Mouse (Mus musculus): ENCODE results near the gene Gpr161. TPM values are rescaled to one million over a fixed set of nuclear protein-coding genes. Genes with fewer than 3 reads are reported as not detected.
"Not testable (repeated sequence)": the region's sequence is repeated elsewhere in the genome, so short reads cannot be mapped to it uniquely, and the experiment has no call there.

The Gpr161 gene
- polyA plus RNA-seq, 1 experiment from 2014 or later, result 1.2 TPM

- no peaks in the 10 kb centered on the region for H3K9me3 ChIP-seq
- no peaks in the 10 kb centered on the region for H3K27me3 ChIP-seq (ENCODE audit: insufficient read depth, poor library complexity, severe bottlenecking)
- H3K27ac ChIP-seq, result no peak overlapping the region
- H3K4me1 ChIP-seq, result peaks cover 26% of the 10 kb centered on the region
- H3K4me3 ChIP-seq, result no peak overlapping the region
- WGBS, result 39% methylated on average over 7 of the region's 7 CpGs
- H3K36me3 ChIP-seq, result peaks cover 11% of the 10 kb centered on the region
- no peak for DNase-seq (ENCODE audit: low spot score)
Observed at GRCm38 (mm10) chr1:165322934-165323333, 27.3 kb downstream of the Gpr161 start.

GRCm38 (mm10) chr1:165327370-165327769, 31.8 kb downstream of the Gpr161 start:
- Histone ChIP-seq H3K4me3 (no peak overlapping the region), H3K36me3 (peaks cover 11% of the 10 kb centered on the region), H3K27me3 (ENCODE audit: insufficient read depth, poor library complexity, severe bottlenecking) (no peaks in the 10 kb centered on the region), H3K4me1 (peaks cover 18% of the 10 kb centered on the region), H3K9me3 (no peaks in the 10 kb centered on the region), H3K27ac (no peak overlapping the region)
- DNase-seq (ENCODE audit: low spot score), result no peak
- WGBS, result 77% methylated on average over 2 of the region's 2 CpGs

DNA sequence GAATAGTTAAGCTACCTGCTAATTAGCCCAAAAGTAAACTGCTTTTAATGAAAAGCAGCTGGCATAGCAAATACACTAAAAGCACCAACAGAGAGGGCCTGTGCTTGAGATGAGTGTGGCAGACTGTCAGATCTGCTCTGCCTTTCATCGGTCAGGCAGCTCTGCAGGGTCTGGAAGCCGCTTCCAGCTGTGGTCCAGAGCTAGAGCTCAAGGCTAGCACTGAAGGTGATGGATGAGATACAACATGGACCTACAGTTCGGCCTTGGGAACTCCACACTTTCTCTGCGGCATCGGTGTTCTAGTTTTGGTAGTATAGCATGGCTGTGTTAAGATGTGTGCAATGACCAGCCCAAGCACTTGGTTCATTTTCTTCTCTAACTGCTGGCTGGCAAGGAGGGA, 32.2 kb downstream of the Gpr161 start:
- H3K36me3 ChIP-seq, result peaks cover 15% of the 10 kb centered on the region
- no peak for DNase-seq (ENCODE audit: low spot score)
- H3K4me1 ChIP-seq, result peaks cover 16% of the 10 kb centered on the region
- no peak overlapping the region for H3K4me3 ChIP-seq
- WGBS, result 55% methylated on average over 5 of the region's 5 CpGs
- no peak overlapping the region for H3K27ac ChIP-seq
- no peaks in the 10 kb centered on the region for H3K27me3 ChIP-seq (ENCODE audit: insufficient read depth, poor library complexity, severe bottlenecking)
- no peaks in the 10 kb centered on the region for H3K9me3 ChIP-seq

- not testable (repeated sequence) for DNase-seq (ENCODE audit: low spot score); H3K27me3 ChIP-seq (ENCODE audit: insufficient read depth, poor library complexity, severe bottlenecking); H3K27ac ChIP-seq; H3K4me1 ChIP-seq; H3K4me3 ChIP-seq; H3K9me3 ChIP-seq
- 91% methylated on average over 17 of the region's 17 CpGs for WGBS
- peaks cover 16% of the 10 kb centered on the region for H3K36me3 ChIP-seq
Observed at GRCm38 (mm10) chr1:165328384-165329289, 33.0 kb downstream of the Gpr161 start.

GRCm38 (mm10) chr1:165330859-165331258, 35.3 kb downstream of the Gpr161 start:
- Histone ChIP-seq H3K4me3 (no peak overlapping the region), H3K27ac (no peak overlapping the region), H3K9me3 (no peaks in the 10 kb centered on the region), H3K36me3 (peaks cover 16% of the 10 kb centered on the region), H3K4me1 (peaks cover 9% of the 10 kb centered on the region; the same call in 1 of the 2 replicates), H3K27me3 (ENCODE audit: insufficient read depth, poor library complexity, severe bottlenecking) (no peaks in the 10 kb centered on the region)
- no peak for DNase-seq (ENCODE audit: low spot score)

GRCm38 (mm10) chr1:165332797-165333196, 37.2 kb downstream of the Gpr161 start:
- Histone ChIP-seq H3K4me3 (no peak overlapping the region), H3K27ac (no peak overlapping the region), H3K4me1 (0 out of 2 replicates have a peak, but pooled peaks cover 5% of the 10 kb centered on the region), H3K27me3 (ENCODE audit: insufficient read depth, poor library complexity, severe bottlenecking) (no peaks in the 10 kb centered on the region), H3K36me3 (peaks cover 22% of the 10 kb centered on the region), H3K9me3 (no peaks in the 10 kb centered on the region)
- WGBS, result 78% methylated on average over 3 of the region's 3 CpGs
- no peak for DNase-seq (ENCODE audit: low spot score)

- Histone ChIP-seq H3K4me3 (no peak overlapping the region), H3K27me3 (ENCODE audit: insufficient read depth, poor library complexity, severe bottlenecking) (no peaks in the 10 kb centered on the region), H3K27ac (no peak overlapping the region), H3K9me3 (no peaks in the 10 kb centered on the region), H3K4me1 (peaks cover 4% of the 10 kb centered on the region), H3K36me3 (peaks cover 5% of the 10 kb centered on the region)
- DNase-seq (ENCODE audit: low spot score), result no peak
- WGBS, result 57% methylated on average over 7 of the region's 7 CpGs
Observed at GRCm38 (mm10) chr1:165342126-165342525, 46.5 kb downstream of the Gpr161 start.

DNA sequence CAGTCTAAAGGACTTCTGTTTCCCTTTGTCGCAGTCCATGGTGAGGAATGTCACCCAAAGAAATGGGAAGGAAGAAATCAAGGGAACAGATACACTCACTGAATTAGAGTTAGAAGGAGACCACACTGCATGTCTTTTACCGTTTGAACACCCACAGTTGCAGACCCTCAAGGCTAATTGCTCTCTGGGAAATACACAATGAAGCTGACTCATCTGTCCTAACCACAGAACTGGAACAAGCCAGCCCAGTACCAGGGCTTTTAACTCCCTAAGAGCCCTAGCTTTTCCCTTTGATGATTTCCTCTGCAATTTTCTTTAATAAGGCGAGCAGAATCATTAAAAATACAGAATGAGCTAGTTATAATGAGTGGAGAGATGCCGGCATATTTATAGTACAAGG, 48.9 kb downstream of the Gpr161 start:
- no peak overlapping the region for H3K4me3 ChIP-seq
- DNase-seq (ENCODE audit: low spot score), result no peak
- H3K9me3 ChIP-seq, result no peaks in the 10 kb centered on the region
- H3K4me1 ChIP-seq, result peaks cover 4% of the 10 kb centered on the region
- 70% methylated on average over 4 of the region's 4 CpGs for WGBS
- H3K27me3 ChIP-seq (ENCODE audit: insufficient read depth, poor library complexity, severe bottlenecking), result no peaks in the 10 kb centered on the region
- no peak overlapping the region for H3K27ac ChIP-seq
- H3K36me3 ChIP-seq, result no peaks in the 10 kb centered on the region

DNA sequence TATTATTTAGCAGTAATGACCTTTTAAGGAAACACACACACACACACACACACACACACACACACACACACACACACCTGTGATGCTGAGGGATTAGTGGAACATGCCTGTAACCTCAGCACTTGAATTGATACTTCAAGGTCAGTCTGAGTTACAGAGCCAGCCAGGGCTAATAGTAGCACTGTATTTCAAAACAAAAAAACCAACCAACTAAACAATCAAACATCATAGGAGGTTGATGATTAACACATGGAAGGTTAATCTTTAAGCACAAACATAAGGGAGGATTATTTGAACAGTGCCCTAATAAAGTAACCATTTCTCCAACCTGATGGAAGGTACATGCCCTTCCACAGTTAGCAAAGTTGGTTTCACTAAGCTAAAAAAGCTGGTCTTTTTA, 53.0 kb downstream of the Gpr161 start:
- no peaks in the 10 kb centered on the region for H3K4me1 ChIP-seq
- H3K9me3 ChIP-seq, result no peaks in the 10 kb centered on the region
- no peak overlapping the region for H3K27ac ChIP-seq
- H3K27me3 ChIP-seq (ENCODE audit: insufficient read depth, poor library complexity, severe bottlenecking), result no peaks in the 10 kb centered on the region
- H3K36me3 ChIP-seq, result peaks cover 16% of the 10 kb centered on the region; the same call in 1 of the 2 replicates
- no peak overlapping the region for H3K4me3 ChIP-seq
- no peak for DNase-seq (ENCODE audit: low spot score)

DNA sequence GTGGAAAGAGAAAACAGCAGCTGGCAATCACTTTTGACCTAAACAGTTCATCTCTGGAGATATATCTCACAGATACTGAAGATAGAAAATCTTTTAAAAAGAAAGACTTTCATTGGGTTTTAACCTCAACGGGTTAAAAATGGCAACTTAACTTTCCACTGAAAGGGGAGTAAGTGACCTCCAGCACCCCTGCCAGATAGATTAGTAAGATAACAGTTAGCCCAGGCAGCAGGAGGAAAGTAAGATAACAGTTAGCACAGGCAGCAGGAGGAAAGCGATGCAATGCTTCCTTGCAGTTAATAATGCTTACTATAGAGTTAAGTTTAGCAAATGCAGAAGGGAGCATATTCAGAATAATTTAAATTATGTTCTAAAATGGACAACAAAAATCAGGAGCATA, 60.8 kb downstream of the Gpr161 start:
- WGBS, result 7% methylated on average over 2 of the region's 2 CpGs
- Histone ChIP-seq H3K36me3 (peaks cover 7% of the 10 kb centered on the region; the same call in 1 of the 2 replicates), H3K9me3 (no peaks in the 10 kb centered on the region)

DNA sequence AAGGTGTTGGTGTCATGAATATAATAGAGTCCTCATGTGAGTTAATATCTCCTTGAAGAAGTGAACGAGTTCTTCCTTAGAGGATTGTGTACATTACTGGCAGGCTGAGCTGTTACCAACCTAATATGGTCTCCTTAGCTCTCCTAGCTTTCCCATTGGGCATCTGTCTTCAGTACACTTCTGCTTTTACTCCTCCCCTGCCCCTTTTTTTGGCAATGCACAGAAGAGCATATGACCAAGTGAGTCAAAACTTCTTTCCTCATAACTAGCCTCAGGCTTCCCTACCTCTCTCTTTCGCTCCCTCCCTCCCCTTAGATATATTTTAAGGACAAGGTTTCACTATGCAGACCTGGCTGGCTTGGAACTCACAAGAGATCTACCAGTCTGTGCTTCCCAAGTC, 67.7 kb downstream of the Gpr161 start:
- no peaks in the 10 kb centered on the region for H3K27me3 ChIP-seq (ENCODE audit: insufficient read depth, poor library complexity, severe bottlenecking)
- H3K4me3 ChIP-seq, result no peak overlapping the region
- H3K27ac ChIP-seq, result no peak overlapping the region
- no peak for DNase-seq (ENCODE audit: low spot score)
- WGBS, result 83% methylated on average over 2 of the region's 2 CpGs
- H3K36me3 ChIP-seq, result no peaks in the 10 kb centered on the region
- H3K9me3 ChIP-seq, result no peaks in the 10 kb centered on the region
- no peaks in the 10 kb centered on the region for H3K4me1 ChIP-seq

More for the DNA sequence above, 60.8 kb downstream of the Gpr161 start:
- no peak overlapping the region for H3K27ac ChIP-seq
- no peaks in the 10 kb centered on the region for H3K27me3 ChIP-seq (ENCODE audit: insufficient read depth, poor library complexity, severe bottlenecking)
- H3K4me1 ChIP-seq, result 0 out of 2 replicates have a peak, but pooled peaks cover 3% of the 10 kb centered on the region
- H3K4me3 ChIP-seq, result no peak overlapping the region
- DNase-seq (ENCODE audit: low spot score), result no peak

- H3K4me1 ChIP-seq, result no peaks in the 10 kb centered on the region
- H3K4me3 ChIP-seq, result no peak overlapping the region
- no peaks in the 10 kb centered on the region for H3K9me3 ChIP-seq
- DNase-seq (ENCODE audit: low spot score), result no peak
- 93% methylated on average over 3 of the region's 3 CpGs for WGBS
- no peaks in the 10 kb centered on the region for H3K36me3 ChIP-seq
- H3K27me3 ChIP-seq (ENCODE audit: insufficient read depth, poor library complexity, severe bottlenecking), result no peaks in the 10 kb centered on the region
- no peak overlapping the region for H3K27ac ChIP-seq
Observed at GRCm38 (mm10) chr1:165365057-165365456, 69.5 kb downstream of the Gpr161 start.

DNA sequence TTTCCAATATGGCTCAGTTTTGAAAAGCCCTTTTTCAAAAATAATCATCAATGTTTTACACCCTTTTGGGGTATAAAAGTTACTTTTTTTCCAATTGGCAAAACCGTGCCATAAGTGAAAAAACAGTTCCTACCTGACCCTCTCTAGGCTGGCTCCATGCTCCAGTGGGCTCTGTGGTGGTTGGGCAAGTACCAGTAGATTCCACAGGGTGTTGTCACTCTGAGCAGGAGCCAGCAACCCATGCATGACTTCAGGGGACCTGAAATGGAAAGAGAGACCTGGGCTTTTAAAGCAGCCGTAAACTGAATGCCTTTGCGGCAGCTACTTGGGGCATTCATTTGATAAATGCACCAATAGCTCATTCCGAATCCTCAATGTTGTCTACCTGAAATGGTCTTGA, 75.4 kb downstream of the Gpr161 start:
- no peaks in the 10 kb centered on the region for H3K9me3 ChIP-seq
- no peaks in the 10 kb centered on the region for H3K4me1 ChIP-seq
- no peak for DNase-seq (ENCODE audit: low spot score)
- no peak overlapping the region for H3K4me3 ChIP-seq
- no peak overlapping the region for H3K27ac ChIP-seq
- no peaks in the 10 kb centered on the region for H3K27me3 ChIP-seq (ENCODE audit: insufficient read depth, poor library complexity, severe bottlenecking)
- WGBS, result 94% methylated on average over 4 of the region's 4 CpGs
- no peaks in the 10 kb centered on the region for H3K36me3 ChIP-seq
